In the genomic region with DNA sequence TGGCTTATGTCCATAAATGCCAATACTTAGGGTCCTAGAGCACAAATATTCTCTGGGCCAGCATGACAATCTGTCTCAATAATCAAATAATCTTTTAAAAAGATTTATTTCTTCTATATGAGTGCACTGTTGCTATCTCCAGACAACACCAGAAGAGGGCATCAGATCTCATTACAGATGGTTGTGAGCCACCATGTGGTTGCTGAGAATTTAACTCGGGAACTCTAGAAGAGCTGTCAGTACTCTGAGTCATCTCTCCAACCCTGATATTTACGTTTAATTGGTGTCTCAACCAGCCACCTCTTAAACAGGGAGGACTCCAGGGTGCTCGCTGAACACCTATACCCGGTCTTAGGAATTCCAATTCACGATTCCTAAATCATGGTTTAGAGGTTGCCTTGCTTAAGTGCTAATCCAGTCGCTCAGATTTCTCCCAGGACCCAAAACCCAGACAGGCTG, we compare ENCODE assay signal across 8 mouse cellular contexts. TPM values are rescaled to one million over a fixed set of nuclear protein-coding genes. Genes with fewer than 3 reads are reported as not detected.
A peak's percentile ranks its signal among the peaks of the same experiment; 100 is the strongest.
DNase-seq lines count a peak whose midpoint lies in the region; ATAC-seq and TF ChIP-seq lines count a peak whose summit lies in the region.
"Not testable (repeated sequence)": the region's sequence is repeated elsewhere in the genome, so short reads cannot be mapped to it uniquely, and the experiment has no call there.

No protein-coding gene starts in this region.

- H3K4me3 ChIP-seq in forebrain, embryonic 12.5 days (replicated peaks) = peak overlapping the region; percentile 71
- peak overlapping the region; percentile 53 for H3K4me3 ChIP-seq in kidney, postnatal 0 days (replicated peaks; ENCODE audit: low read depth, low read length)
- H3K4me3 ChIP-seq in limb, embryonic 13.5 days = peak overlapping the region; percentile 75

- H3K4me1 ChIP-seq in forebrain, embryonic 12.5 days; kidney, postnatal 0 days (replicated peaks; ENCODE audit: insufficient read depth, low read length); limb, embryonic 13.5 days: not testable (repeated sequence)

- H3K9ac ChIP-seq in forebrain, embryonic 12.5 days = peak overlapping the region; percentile 74
- H3K9ac ChIP-seq in kidney, postnatal 0 days (ENCODE audit: low read depth, low read length) = peak overlapping the region; percentile 59; the same call in 1 of the 2 replicates
- H3K9ac ChIP-seq in limb, embryonic 13.5 days = peak overlapping the region; percentile 81

- TF ChIP-seq POLR2A in brain, embryonic 14.5 days (IDR thresholded peaks at IDR 0.05; ENCODE audit: borderline replicate concordance, extremely low read depth, insufficient read depth, insufficient read length, poor library complexity, severe bottlenecking) = not testable (repeated sequence)

- 0 out of 2 replicates have a peak overlapping the region, but pooled peaks have one; percentile 53 for H3K27ac ChIP-seq in forebrain, embryonic 12.5 days
- H3K27ac ChIP-seq in kidney, postnatal 0 days = peak overlapping the region; percentile 61
- H3K27ac ChIP-seq in limb, embryonic 13.5 days = not testable (repeated sequence)

- peak overlapping the region; percentile 67 for H3K4me2 ChIP-seq in forebrain, embryonic 12.5 days
- peak overlapping the region; percentile 66 for H3K4me2 ChIP-seq in kidney, postnatal 0 days (ENCODE audit: low read length)
- H3K4me2 ChIP-seq in limb, embryonic 13.5 days (replicated peaks) = peak overlapping the region; percentile 78

- peaks cover 37% of the 10 kb centered on the region for H3K36me3 ChIP-seq in forebrain, embryonic 12.5 days (replicated peaks)
- H3K36me3 ChIP-seq in kidney, postnatal 0 days (ENCODE audit: insufficient read depth, low read length) = peaks cover 18% of the 10 kb centered on the region
- H3K36me3 ChIP-seq in limb, embryonic 13.5 days = peaks cover 43% of the 10 kb centered on the region

- peaks cover 32% of the 10 kb centered on the region for H3K9me3 ChIP-seq in forebrain, embryonic 12.5 days
- not testable (repeated sequence) for H3K9me3 ChIP-seq in kidney, postnatal 0 days (replicated peaks; ENCODE audit: low read length)
- H3K9me3 ChIP-seq in limb, embryonic 13.5 days = peaks cover 37% of the 10 kb centered on the region

- intact Hi-C loops in heart, postnatal 10 days (cut with DNase I) = loop anchor here (1.0 kb wide), 1 partner anchor 35 kb away; no protein-coding TSS in a partner anchor

- DNase-seq in CD8-positive naive resting alpha-beta T cell, adult 2 months (ENCODE audit: low read depth in 2 of 2, low spot score in 2 of 2) = peak; percentile 13 to 32
- DNase-seq in brain, embryonic 14.5 days (ENCODE audit: low read depth) = peak; percentile 34
- peak; percentile 28 to 35 for DNase-seq in heart, postnatal 10 days
- DNase-seq in kidney, postnatal 0 days (ENCODE audit: low spot score) = peak; percentile 9
- peak; percentile 4 for DNase-seq in right cerebral cortex, postnatal 4 days

- not testable (repeated sequence) for H3K27me3 ChIP-seq in forebrain, embryonic 12.5 days; kidney, postnatal 0 days (ENCODE audit: insufficient read depth, low read length); limb, embryonic 13.5 days

- TF ChIP-seq CTCF in brain, embryonic 14.5 days (IDR thresholded peaks at IDR 0.05; ENCODE audit: borderline replicate concordance, extremely low read depth, insufficient read depth, insufficient read length) = not testable (repeated sequence)
- peak; percentile 56 for TF ChIP-seq CTCF in kidney, postnatal 0 days (IDR thresholded peaks at IDR 0.05; ENCODE audit: low read depth)

- not testable (repeated sequence) for ATAC-seq in forebrain, embryonic 12.5 days (ENCODE audit: low FRiP score); kidney, postnatal 0 days (replicated peaks; ENCODE audit: low FRiP score, low read depth); limb, embryonic 13.5 days (ENCODE audit: low FRiP score, low read depth)
- peak; percentile 7; the same call in 1 of the 2 replicates for ATAC-seq in megakaryocyte-erythroid progenitor cell, adult 5-6 weeks (replicated peaks; ENCODE audit: low FRiP score, low TSS enrichment, poor library complexity, severe bottlenecking)

- 62% methylated on average over 6 of the region's 6 CpGs for WGBS in forebrain, embryonic 12.5 days
- WGBS in kidney, postnatal 0 days = 46% methylated on average over 6 of the region's 6 CpGs
- 53% methylated on average over 6 of the region's 6 CpGs for WGBS in limb, embryonic 13.5 days

RNA-seq across cellular contexts. Expression of gene Srpk2, which starts 27.3 kb away (rescaled TPM):
- polyA plus RNA-seq in brain, embryonic 14.5 days (2012; rRNA removed) = 55.4 and 65.1 TPM in 2 replicates
- polyA plus RNA-seq in forebrain, embryonic 12.5 days (2016; fragmentation: Nextera tagmentation; extraction: Ambion mirVana) = 71.4 and 78.3 TPM in 2 replicates
- total RNA-seq in heart, postnatal 10 days (2021) = 10 to 100 TPM; 48.6 to 53.2 TPM
- polyA plus RNA-seq in kidney, postnatal 0 days (2015; fragmentation: Nextera tagmentation; extraction: Ambion mirVana) = 41.9 and 46.5 TPM in 2 replicates
- polyA plus RNA-seq in limb, embryonic 13.5 days (2015; fragmentation: Nextera tagmentation; extraction: Ambion mirVana) = 73.6 and 73.7 TPM in 2 replicates
- 14.0 and 18.2 TPM in 2 replicates for total RNA-seq in megakaryocyte-erythroid progenitor cell, adult 5-6 weeks (2014; fragmentation: Nextera tagmentation)
- 15.2 and 20.5 TPM in 2 replicates for total RNA-seq in megakaryocyte-erythroid progenitor cell, adult 5-6 weeks (2017)
